Mouse (Mus musculus) embryo, embryonic 11.5 days (tissue): ENCODE results near the gene Sf3b4.
"Not testable (repeated sequence)": the region's sequence is repeated elsewhere in the genome, so short reads cannot be mapped to it uniquely, and the experiment has no call there.

Source experiments
- DNase-seq: peaks from one replicate; pipeline ENCODE4 v3.0.0-alpha.2; 2012; ENCODE audit warnings: low read depth, low spot score

The Sf3b4 gene

GRCm38 (mm10) chr3:96219661-96220130 lies 47.6 kb downstream of the Sf3b4 start, which contains the start of the genes Bola1 and Hist2h2ab:
TSS of gene Bola1 (minus strand) at chr3:96219709.
TSS of gene Hist2h2ab (plus strand) at chr3:96219865.
- no peak for DNase-seq

GRCm38 (mm10) chr3:96220131-96220764 lies 48.1 kb downstream of the Sf3b4 start:
- DNase-seq, result not testable (repeated sequence)

GRCm38 (mm10) chr3:96220765-96221639 lies 48.9 kb downstream of the Sf3b4 start, which contains the start of the genes Hist2h2ac and Hist2h2be:
TSS of gene Hist2h2ac (minus strand) at chr3:96220880.
TSS of gene Hist2h2be (plus strand) at chr3:96221119.
- peak; percentile 85 for DNase-seq

GRCm38 (mm10) chr3:96221640-96222038 lies 49.5 kb downstream of the Sf3b4 start:
- no peak for DNase-seq

GRCm38 (mm10) chr3:96222774-96223173 lies 50.6 kb downstream of the Sf3b4 start:
- no peak for DNase-seq

GRCm38 (mm10) chr3:96225421-96225820 lies 53.3 kb downstream of the Sf3b4 start:
- no peak for DNase-seq
